Mouse (Mus musculus): Measurements from ENCODE around the gene Ptov1. TPM values are rescaled to one million over a fixed set of nuclear protein-coding genes. Genes with fewer than 3 reads are reported as not detected.
A peak's percentile ranks its signal among the peaks of the same experiment; 100 is the strongest.

Ptov1 gene
- polyA plus RNA-seq (2012; rRNA removed): 212 and 221 TPM in 2 replicates

DNA sequence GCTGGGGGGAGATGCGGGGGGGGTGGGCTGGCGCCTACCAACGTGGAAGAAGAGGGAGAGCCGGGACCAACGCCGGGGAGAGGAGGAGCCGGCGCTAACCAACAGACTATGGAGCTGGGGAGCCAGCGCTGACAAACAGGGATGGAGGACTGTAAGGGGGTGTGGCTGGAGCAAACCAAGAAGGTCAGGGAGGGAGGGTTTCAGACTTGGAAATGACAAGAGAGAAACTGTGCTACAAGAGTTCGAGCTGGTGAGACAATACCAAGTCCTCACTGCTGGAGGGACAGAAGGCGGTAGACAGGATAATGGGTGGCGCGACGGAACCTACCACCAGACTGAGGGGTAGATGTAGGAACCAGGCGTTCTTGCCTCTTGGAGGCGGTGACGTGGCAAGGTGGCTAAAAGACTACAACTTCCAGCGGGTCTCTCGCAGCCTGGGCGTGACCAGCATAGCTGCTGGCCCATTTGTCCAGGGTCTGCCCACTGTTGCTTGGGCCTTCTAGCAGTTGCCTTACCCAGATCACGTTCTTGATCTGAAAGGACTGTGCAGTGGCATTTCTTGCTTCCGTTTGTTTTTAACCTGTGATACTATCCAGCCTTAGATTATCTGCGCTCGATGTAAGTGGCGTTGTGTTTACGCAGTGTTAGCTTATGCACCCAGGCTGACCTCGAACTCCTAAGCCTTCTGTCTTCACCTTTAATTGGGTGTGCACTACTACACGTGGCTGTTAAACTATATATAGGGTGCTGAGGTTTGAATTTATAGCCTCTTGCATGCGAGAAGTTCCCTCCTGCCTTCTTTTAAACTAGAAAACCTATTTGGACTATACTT, at the start of gene Ptov1:
Gene Ptov1 (minus strand): TSS at position 92 of the 832 bp plus-strand sequence.
- 3% methylated on average over 29 of the region's 29 CpGs for WGBS
- Histone ChIP-seq H3K27ac (ENCODE audit: insufficient read depth, low read depth, low read length) (peak within 1 kb of the TSS; percentile 98), H3K36me3 (ENCODE audit: control insufficient read depth, insufficient read depth, low read length) (no peaks in the 10 kb centered on the region), H3K27me3 (replicated peaks; ENCODE audit: control insufficient read depth, insufficient read depth, low read length) (no peaks in the 10 kb centered on the region), H3K4me1 (ENCODE audit: control insufficient read depth, insufficient read depth, low read length) (peaks cover 21% of the 10 kb centered on the region), H3K4me3 (ENCODE audit: insufficient read depth, low read depth, low read length) (peak within 1 kb of the TSS; percentile 90)
- peak; percentile 97 for DNase-seq
- 0 out of 2 replicates have a peak, but pooled peaks have one; percentile 4 for TF ChIP-seq CTCF (conservative IDR thresholded peaks at IDR 0.05; ENCODE audit: insufficient read depth, insufficient read length, low read depth, low read length)
- TF ChIP-seq POLR2A (IDR thresholded peaks at IDR 0.05; ENCODE audit: low read depth, low read length): peak; percentile 68

DNA sequence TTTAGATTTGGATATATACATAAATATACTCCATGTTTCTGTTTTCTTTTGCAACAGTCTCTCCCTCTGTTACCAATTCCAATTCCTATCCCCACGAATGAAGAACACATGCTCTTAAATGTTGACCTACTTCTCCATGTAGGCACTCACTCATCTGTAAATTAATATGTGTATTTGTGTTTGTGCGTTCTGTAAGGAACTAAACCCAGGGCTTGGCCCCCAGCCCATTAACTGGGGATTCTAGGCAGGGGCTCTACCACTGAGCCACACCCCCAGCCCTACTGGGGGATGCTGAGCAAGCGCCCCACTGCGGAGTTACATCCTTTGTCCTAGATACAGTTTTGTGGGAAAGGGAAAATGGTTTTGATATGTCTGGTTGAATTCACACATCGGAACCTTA, 49.5 kb upstream of the Ptov1 start:
- WGBS: 76% methylated on average over 5 of the region's 5 CpGs
- DNase-seq: no peak
- H3K27me3 ChIP-seq (replicated peaks; ENCODE audit: control insufficient read depth, insufficient read depth, low read length): no peaks in the 10 kb centered on the region
- no peaks in the 10 kb centered on the region; the same call in 1 of the 2 replicates for H3K36me3 ChIP-seq (ENCODE audit: control insufficient read depth, insufficient read depth, low read length)
- no peak overlapping the region for H3K27ac ChIP-seq (ENCODE audit: insufficient read depth, low read depth, low read length)
- H3K4me3 ChIP-seq (ENCODE audit: insufficient read depth, low read depth, low read length): no peak overlapping the region
- TF ChIP-seq POLR2A (IDR thresholded peaks at IDR 0.05; ENCODE audit: low read depth, low read length) (no peak), CTCF (conservative IDR thresholded peaks at IDR 0.05; ENCODE audit: insufficient read depth, insufficient read length, low read depth, low read length) (no peak)
- no peaks in the 10 kb centered on the region for H3K4me1 ChIP-seq (ENCODE audit: control insufficient read depth, insufficient read depth, low read length)

DNA sequence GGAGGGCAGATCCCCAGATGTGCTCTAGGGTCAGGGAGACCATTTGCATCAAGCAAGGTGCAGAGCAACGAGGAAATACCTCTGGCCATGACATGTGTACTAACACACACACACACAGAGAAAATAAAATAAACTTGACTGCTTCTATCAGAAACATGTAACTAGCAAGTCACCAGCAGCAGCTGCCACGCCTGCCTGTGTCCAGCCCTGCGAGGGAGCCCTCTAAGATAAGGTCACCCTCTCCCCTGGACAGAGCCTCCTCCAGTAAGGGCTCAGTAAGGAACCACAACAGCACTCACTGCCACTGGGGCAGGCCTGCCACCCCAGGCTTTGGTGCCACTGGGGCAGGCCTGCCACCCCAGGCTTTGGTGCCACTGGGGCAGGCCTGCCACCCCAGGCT, 48.6 kb upstream of the Ptov1 start:
- TF ChIP-seq CTCF (conservative IDR thresholded peaks at IDR 0.05; ENCODE audit: insufficient read depth, insufficient read length, low read depth, low read length) (no peak), POLR2A (IDR thresholded peaks at IDR 0.05; ENCODE audit: low read depth, low read length) (no peak)
- H3K4me1 ChIP-seq (ENCODE audit: control insufficient read depth, insufficient read depth, low read length): no peaks in the 10 kb centered on the region
- H3K36me3 ChIP-seq (ENCODE audit: control insufficient read depth, insufficient read depth, low read length): no peaks in the 10 kb centered on the region
- 66% methylated on average over 3 of the region's 3 CpGs for WGBS
- H3K27me3 ChIP-seq (replicated peaks; ENCODE audit: control insufficient read depth, insufficient read depth, low read length): no peaks in the 10 kb centered on the region
- H3K4me3 ChIP-seq (ENCODE audit: insufficient read depth, low read depth, low read length): no peak overlapping the region
- no peak overlapping the region; the same call in 1 of the 2 replicates for H3K27ac ChIP-seq (ENCODE audit: insufficient read depth, low read depth, low read length)
- DNase-seq: no peak

DNA sequence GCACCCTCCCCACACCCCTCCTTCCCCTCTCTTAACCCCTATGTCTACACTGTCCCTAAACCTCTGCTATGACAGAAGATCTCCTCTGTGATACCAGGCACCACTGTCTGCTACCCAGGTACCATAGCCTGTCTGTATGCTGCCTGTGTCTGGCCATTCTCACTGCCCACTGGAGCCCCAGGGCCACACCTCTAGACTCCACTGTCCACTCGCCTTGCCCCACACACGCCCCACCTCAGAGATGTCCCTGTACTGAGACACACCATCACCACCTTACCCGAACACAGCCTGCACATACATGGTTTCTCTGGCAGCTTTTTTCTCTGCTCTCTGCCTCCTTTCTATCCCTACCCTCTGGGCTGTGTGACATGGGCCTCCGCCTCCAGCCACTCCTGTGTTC, 47.3 kb upstream of the Ptov1 start:
- Histone ChIP-seq H3K4me1 (ENCODE audit: control insufficient read depth, insufficient read depth, low read length) (no peaks in the 10 kb centered on the region), H3K27ac (ENCODE audit: insufficient read depth, low read depth, low read length) (no peak overlapping the region), H3K36me3 (ENCODE audit: control insufficient read depth, insufficient read depth, low read length) (no peaks in the 10 kb centered on the region), H3K27me3 (replicated peaks; ENCODE audit: control insufficient read depth, insufficient read depth, low read length) (no peaks in the 10 kb centered on the region), H3K4me3 (ENCODE audit: insufficient read depth, low read depth, low read length) (no peak overlapping the region)
- 94% methylated on average over 4 of the region's 4 CpGs for WGBS
- TF ChIP-seq CTCF (conservative IDR thresholded peaks at IDR 0.05; ENCODE audit: insufficient read depth, insufficient read length, low read depth, low read length) (no peak), POLR2A (IDR thresholded peaks at IDR 0.05; ENCODE audit: low read depth, low read length) (no peak)
- no peak for DNase-seq

DNA sequence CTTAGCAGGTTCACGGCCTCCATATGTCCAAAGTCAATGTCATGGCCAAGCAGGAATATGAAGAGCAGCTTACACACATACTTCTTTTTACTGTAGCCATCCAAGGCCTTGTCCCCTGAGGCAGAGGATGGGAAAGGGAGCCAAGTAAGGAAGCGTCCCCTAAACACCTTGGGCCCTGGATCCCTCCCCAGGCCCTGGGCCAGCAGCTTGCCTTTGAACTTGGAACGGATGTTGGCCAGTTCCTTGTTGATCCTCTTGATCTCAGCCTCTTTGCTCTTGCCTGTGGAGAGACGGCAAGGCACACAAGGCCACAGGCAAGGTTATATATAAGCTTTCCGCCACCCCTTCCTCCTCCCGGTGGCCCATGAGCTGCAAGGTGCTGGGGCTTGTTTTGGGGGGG, 46.6 kb upstream of the Ptov1 start:
- Histone ChIP-seq H3K4me3 (ENCODE audit: insufficient read depth, low read depth, low read length) (no peak overlapping the region), H3K4me1 (ENCODE audit: control insufficient read depth, insufficient read depth, low read length) (no peaks in the 10 kb centered on the region), H3K27me3 (replicated peaks; ENCODE audit: control insufficient read depth, insufficient read depth, low read length) (no peaks in the 10 kb centered on the region), H3K36me3 (ENCODE audit: control insufficient read depth, insufficient read depth, low read length) (no peaks in the 10 kb centered on the region), H3K27ac (ENCODE audit: insufficient read depth, low read depth, low read length) (no peak overlapping the region)
- TF ChIP-seq POLR2A (IDR thresholded peaks at IDR 0.05; ENCODE audit: low read depth, low read length) (no peak), CTCF (conservative IDR thresholded peaks at IDR 0.05; ENCODE audit: insufficient read depth, insufficient read length, low read depth, low read length) (no peak)
- 82% methylated on average over 6 of the region's 6 CpGs for WGBS
- no peak for DNase-seq

DNA sequence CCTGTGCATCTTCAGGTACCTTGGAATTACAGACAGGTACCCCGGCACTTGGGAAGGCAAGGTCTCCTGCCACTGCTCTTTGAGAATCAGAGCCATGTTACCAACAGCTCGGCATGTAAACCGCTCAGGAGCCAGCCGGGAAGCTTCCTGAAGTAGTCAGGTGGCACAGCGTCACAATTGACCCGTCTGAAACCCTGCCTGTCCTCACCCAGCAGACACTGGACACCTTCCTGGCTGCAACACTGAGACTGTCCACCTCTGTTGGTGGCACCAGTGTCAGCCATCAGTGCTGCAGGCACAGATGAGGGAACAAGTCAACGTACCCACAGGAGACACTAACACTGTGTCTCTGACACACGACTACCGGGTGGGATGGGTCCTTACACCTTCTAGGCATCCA, 45.7 kb upstream of the Ptov1 start:
- WGBS: 92% methylated on average over 9 of the region's 9 CpGs
- Histone ChIP-seq H3K4me1 (ENCODE audit: control insufficient read depth, insufficient read depth, low read length) (no peaks in the 10 kb centered on the region), H3K36me3 (ENCODE audit: control insufficient read depth, insufficient read depth, low read length) (no peaks in the 10 kb centered on the region), H3K27ac (ENCODE audit: insufficient read depth, low read depth, low read length) (no peak overlapping the region), H3K27me3 (replicated peaks; ENCODE audit: control insufficient read depth, insufficient read depth, low read length) (no peaks in the 10 kb centered on the region), H3K4me3 (ENCODE audit: insufficient read depth, low read depth, low read length) (no peak overlapping the region)
- TF ChIP-seq CTCF (conservative IDR thresholded peaks at IDR 0.05; ENCODE audit: insufficient read depth, insufficient read length, low read depth, low read length) (no peak), POLR2A (IDR thresholded peaks at IDR 0.05; ENCODE audit: low read depth, low read length) (no peak)
- DNase-seq: no peak

DNA sequence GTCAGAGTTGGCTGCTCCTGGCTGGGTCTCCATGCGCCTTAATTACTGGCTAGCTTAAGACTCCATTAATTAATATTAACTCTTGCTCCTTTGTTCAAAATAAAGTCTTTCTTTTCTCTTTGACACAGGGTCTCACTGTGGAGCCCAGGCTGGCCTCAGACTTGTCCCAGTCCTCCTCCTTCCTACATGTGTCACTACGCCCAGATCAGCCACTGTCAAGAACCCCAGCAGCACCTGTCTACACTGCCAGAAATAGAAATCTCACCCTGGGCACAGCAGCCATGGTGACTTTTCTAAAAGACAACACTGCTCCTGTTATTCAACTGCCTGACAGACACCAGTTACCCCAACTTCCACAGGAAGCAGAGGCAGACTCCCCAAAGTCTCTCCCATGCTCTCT, 44.8 kb upstream of the Ptov1 start:
- Histone ChIP-seq H3K27ac (ENCODE audit: insufficient read depth, low read depth, low read length) (no peak overlapping the region), H3K27me3 (replicated peaks; ENCODE audit: control insufficient read depth, insufficient read depth, low read length) (no peaks in the 10 kb centered on the region), H3K4me1 (ENCODE audit: control insufficient read depth, insufficient read depth, low read length) (no peaks in the 10 kb centered on the region), H3K4me3 (ENCODE audit: insufficient read depth, low read depth, low read length) (no peak overlapping the region), H3K36me3 (ENCODE audit: control insufficient read depth, insufficient read depth, low read length) (no peaks in the 10 kb centered on the region)
- 78% methylated on average over 2 of the region's 2 CpGs for WGBS
- DNase-seq: no peak
- TF ChIP-seq POLR2A (IDR thresholded peaks at IDR 0.05; ENCODE audit: low read depth, low read length) (no peak), CTCF (conservative IDR thresholded peaks at IDR 0.05; ENCODE audit: insufficient read depth, insufficient read length, low read depth, low read length) (no peak)

Measured in kidney, adult 2 months (tissue).